Mouse (Mus musculus) hindbrain, embryonic 16.5 days (tissue): ENCODE results near the gene Rnf31. TPM values are rescaled to one million over a fixed set of nuclear protein-coding genes. Genes with fewer than 3 reads are reported as not detected.

Experiments
- ATAC-seq: fragments of 200-750 bp; cut with Nextera tagmentation; 2 replicates; pipeline ENCODE4 v1.8.0; 2017; ENCODE audit warnings: moderate TSS enrichment, moderate library complexity
- H3K27ac ChIP-seq: fragments of 300-500 bp; sonication (generic); 2 replicates; pipeline ENCODE4 v1.5.1; 2014; ENCODE audit warnings: low read depth, mild to moderate bottlenecking, control low read depth, low read length, moderate library complexity
- H3K27me3 ChIP-seq: fragments of 300-500 bp; sonication (generic); replicated peaks from 2 replicates; pipeline ENCODE4 v1.6.1; 2014; ENCODE audit warnings: low read length; ENCODE audit not compliant: control insufficient read depth, insufficient read depth
- H3K36me3 ChIP-seq: fragments of 300-500 bp; sonication (generic); 2 replicates; pipeline ENCODE4 v1.6.1; 2014; ENCODE audit warnings: mild to moderate bottlenecking, low read length, moderate library complexity, mixed read lengths; ENCODE audit not compliant: control insufficient read depth, insufficient read depth
- H3K4me1 ChIP-seq: fragments of 300-500 bp; sonication (generic); 2 replicates; pipeline ENCODE4 v1.6.1; 2014; ENCODE audit warnings: low read depth, low read length; ENCODE audit not compliant: control insufficient read depth, insufficient read depth
- H3K4me2 ChIP-seq: fragments of 300-500 bp; sonication (generic); 2 replicates; pipeline ENCODE4 v1.6.1; 2014; ENCODE audit warnings: mild to moderate bottlenecking, low read length, control low read depth, moderate library complexity
- H3K4me3 ChIP-seq: fragments of 300-500 bp; sonication (generic); 2 replicates; pipeline ENCODE4 v1.5.1; 2014; ENCODE audit warnings: mild to moderate bottlenecking, low read length, control low read depth, moderate library complexity
- H3K9ac ChIP-seq: fragments of 300-500 bp; sonication (generic); 2 replicates; pipeline ENCODE4 v1.6.1; 2014; ENCODE audit warnings: low read depth, mild to moderate bottlenecking, control low read depth, low read length, moderate library complexity
- H3K9me3 ChIP-seq: fragments of 300-500 bp; sonication (generic); 2 replicates; pipeline ENCODE4 v1.6.1; 2014; ENCODE audit warnings: mild to moderate bottlenecking, low read length, moderate library complexity; ENCODE audit not compliant: control insufficient read depth
- WGBS: fragments of 180-500 bp; shearing (Covaris S2); extraction: QIAGEN DNeasy Blood & Tissue Kit; methylation state at CpG from one replicate; pipeline ENCODE4 v1.1.7; 2014; 5-methylcytosine and 5-hydroxymethylcytosine counted together
- polyA plus RNA-seq: library from polyadenylated mRNA; unstranded; fragments of >200 nt; fragmentation: Nextera tagmentation; extraction: Ambion mirVana; gene quantifications from 2 replicates; pipeline ENCODE4 v1.2.1, GENCODE M21; 2015

Rnf31 gene
- polyA plus RNA-seq, 1 experiment from 2014 or later: 18.2 TPM

DNA sequence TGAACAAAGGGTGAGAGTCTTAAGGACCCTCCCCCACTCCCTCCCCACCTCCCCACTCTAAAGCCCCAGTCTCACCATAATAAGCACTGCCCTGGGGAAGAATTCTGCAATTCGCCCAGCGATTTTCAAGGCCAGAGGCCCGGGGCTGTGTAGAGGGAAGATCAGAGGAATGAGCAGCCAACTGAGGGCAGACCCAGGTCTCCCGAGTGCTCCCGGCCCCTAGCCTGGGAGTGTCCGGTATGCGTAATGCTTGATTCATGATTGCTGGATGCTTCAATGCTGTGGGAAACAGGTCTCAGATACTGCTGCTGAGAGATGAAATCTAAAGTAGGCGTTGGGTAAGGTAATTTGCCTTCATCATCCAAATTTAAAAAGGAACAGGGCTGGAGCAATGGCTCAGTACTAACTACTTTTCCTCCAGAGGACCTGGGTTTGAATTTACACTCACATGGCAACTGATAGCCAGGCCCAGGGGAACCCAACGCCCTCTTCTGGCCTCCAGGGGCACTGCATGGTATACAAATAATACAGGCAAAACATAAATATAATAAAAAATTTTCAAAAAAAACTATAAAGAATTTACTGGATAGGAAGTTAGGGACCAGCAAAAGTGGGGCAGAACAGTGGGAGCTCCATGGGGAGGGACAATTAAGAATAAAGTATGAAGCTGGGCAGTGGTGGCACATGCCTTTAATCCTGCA lies 9.4 kb upstream of the Rnf31 start:
- Histone ChIP-seq H3K4me2 (no peak overlapping the region), H3K4me3 (no peak overlapping the region), H3K27ac (no peak overlapping the region), H3K36me3 (peaks cover 9% of the 10 kb centered on the region), H3K4me1 (peaks cover 8% of the 10 kb centered on the region), H3K9ac (no peak overlapping the region), H3K27me3 (no peaks in the 10 kb centered on the region), H3K9me3 (no peaks in the 10 kb centered on the region)
- ATAC-seq: no peak
- WGBS: 78% methylated on average over 9 of the region's 9 CpGs

DNA sequence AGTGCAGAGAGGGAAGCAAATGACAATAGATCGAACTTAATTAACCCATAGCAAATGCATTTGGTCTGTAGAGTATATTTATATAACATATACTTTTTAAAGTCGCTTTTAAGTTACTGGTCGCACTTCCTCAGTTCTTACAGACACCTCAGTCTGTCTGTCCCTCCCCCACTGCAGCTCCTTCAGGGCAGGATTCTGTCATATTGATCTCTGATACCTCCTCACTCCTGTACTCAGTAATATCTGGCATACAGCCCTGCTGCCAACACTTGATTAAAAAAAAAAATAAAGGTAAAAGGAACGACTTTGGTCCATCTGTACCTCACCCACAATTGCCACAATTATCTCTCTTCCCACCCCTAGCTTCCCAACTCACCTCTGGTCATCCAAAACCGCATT lies 7.2 kb upstream of the Rnf31 start:
- peak overlapping the region; percentile 68 for H3K4me2 ChIP-seq
- WGBS: 34% methylated on average over 5 of the region's 5 CpGs
- peaks cover 3% of the 10 kb centered on the region; the same call in 1 of the 2 replicates for H3K4me1 ChIP-seq
- no peak for ATAC-seq
- no peak overlapping the region; the same call in 1 of the 2 replicates for H3K27ac ChIP-seq
- H3K36me3 ChIP-seq: peaks cover 9% of the 10 kb centered on the region
- H3K27me3 ChIP-seq: no peaks in the 10 kb centered on the region
- H3K4me3 ChIP-seq: peak overlapping the region; percentile 56
- no peaks in the 10 kb centered on the region for H3K9me3 ChIP-seq
- H3K9ac ChIP-seq: peak overlapping the region; percentile 75

DNA sequence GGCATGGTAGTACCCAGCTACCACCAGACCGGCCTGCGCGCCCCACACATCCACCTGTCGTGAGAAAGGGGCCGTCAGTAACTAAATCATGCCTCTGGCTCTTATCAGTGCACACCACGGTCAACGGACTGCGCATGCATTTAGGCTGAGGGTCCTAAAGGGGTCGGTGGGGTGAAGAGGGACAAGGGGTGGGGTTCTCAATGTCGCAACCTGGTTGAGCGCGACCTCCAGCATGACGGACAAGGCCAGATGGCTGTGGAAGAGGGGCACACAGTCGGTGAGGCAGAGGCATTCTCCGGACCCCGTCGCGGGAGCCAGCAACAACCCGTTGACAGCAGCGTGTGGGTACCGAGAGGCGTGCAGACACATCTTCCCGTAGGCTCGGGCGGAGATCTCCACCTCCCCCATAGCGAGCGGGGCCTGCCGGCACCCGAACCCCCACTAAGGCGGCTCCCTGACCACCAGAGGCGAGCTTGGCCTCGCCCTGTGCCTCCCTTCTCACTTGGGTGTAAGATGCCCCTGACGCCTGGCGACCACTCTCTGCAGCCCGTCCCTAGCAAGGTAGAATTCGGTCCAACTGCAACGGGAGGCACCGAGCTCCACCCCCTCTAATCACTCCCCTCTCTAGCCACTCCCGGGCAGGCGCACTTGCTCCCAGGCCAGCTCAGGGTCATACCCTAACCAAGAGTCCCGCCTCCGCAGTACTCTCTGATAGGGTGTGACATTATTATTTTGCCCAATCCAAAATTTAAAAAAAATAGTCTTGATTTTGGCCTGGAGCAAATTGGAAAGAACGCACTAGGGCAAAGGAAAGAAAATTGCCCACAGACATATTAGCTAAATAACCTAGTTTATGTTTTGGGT lies 6.6 kb upstream of the Rnf31 start, which contains the start of gene Emc9:
TSS of gene Emc9 (minus strand) at position 601 of the 864 bp plus-strand sequence.
- WGBS: 2% methylated on average over 37 of the region's 43 CpGs
- Histone ChIP-seq H3K27ac (peak within 1 kb of the TSS; percentile 70; the same call in 1 of the 2 replicates), H3K4me2 (peak within 1 kb of the TSS; percentile 68), H3K36me3 (peaks cover 9% of the 10 kb centered on the region), H3K9ac (peak within 1 kb of the TSS; percentile 75), H3K4me1 (peaks cover 6% of the 10 kb centered on the region), H3K4me3 (peak within 1 kb of the TSS; percentile 56), H3K9me3 (no peaks in the 10 kb centered on the region), H3K27me3 (no peaks in the 10 kb centered on the region)
- peak; percentile 83 for ATAC-seq

DNA sequence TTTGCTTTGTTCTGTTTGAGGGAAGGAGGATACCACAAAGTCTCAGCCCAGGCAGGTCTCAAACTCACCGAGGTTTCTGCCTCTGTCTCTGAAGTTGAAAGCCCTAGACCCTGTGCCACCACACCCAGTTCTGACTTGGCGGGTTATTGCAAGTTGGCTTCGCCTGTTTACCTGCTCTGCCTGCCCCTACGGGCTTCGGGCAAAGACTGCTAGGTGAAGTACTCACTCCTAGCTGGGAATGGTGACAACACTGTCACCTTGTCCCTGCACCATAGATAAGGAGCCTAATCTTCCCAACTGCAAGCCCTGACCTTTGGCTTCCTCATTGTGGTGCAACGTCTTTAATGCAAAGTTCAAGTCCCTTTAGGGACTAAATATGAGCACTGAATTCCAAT lies 5.9 kb upstream of the Rnf31 start:
- WGBS: 69% methylated on average over 6 of the region's 6 CpGs
- no peak overlapping the region for H3K9ac ChIP-seq

DNA sequence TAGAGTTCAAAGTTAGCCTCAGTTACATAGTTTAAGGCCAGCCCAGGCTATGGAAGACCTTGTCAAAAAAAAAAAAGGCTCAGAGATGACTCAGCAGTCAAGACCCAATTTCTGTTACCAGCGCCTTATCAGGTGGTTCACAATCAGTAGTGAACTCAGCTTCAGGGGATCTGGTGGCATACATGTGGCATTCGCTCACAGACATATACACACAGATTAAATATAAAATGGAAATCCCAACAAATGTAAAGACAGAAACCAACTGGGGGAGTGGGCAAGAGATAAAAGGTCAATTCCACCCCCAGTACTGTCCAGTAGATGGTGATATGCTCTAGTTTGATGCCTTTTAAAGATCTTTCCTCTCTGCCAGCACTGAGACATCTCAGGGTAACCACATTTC lies 5.4 kb upstream of the Rnf31 start:
- no peak overlapping the region for H3K4me3 ChIP-seq
- H3K36me3 ChIP-seq: peaks cover 4% of the 10 kb centered on the region
- H3K4me1 ChIP-seq: peaks cover 12% of the 10 kb centered on the region
- no peak for ATAC-seq
- no peak overlapping the region for H3K4me2 ChIP-seq
- no peaks in the 10 kb centered on the region for H3K27me3 ChIP-seq
- H3K27ac ChIP-seq: no peak overlapping the region
- H3K9me3 ChIP-seq: no peaks in the 10 kb centered on the region
- WGBS: 98% methylated on average over 2 of the region's 2 CpGs
- H3K9ac ChIP-seq: no peak overlapping the region

More for the DNA sequence above, 5.9 kb upstream of the Rnf31 start:
- Histone ChIP-seq H3K27me3 (no peaks in the 10 kb centered on the region), H3K4me3 (peak overlapping the region; percentile 56; the same call in 1 of the 2 replicates), H3K4me1 (peaks cover 12% of the 10 kb centered on the region), H3K9me3 (no peaks in the 10 kb centered on the region), H3K4me2 (peak overlapping the region; percentile 68), H3K27ac (no peak overlapping the region), H3K36me3 (peaks cover 8% of the 10 kb centered on the region)
- ATAC-seq: no peak

DNA sequence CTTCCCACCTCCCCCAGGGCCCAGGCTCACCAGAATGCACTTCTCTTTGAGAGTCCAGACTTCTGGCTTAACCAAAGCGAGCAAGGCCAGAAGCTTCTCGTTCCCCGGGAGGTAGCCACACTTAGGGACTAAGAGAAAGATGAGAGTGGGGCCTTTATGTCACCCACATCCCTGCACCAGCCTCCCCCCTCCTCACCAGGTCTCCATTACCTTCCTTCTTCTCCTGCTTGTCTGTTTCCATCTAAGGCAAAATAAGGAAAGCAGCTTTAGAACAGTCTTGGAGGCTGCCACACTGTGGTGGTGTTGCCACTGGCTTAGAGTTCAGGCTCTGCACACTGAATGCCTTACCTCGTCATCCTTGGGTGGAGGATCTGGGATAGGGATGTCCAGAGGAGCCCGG lies 2.2 kb upstream of the Rnf31 start:
- no peak overlapping the region for H3K9ac ChIP-seq
- peaks cover 29% of the 10 kb centered on the region for H3K4me1 ChIP-seq
- H3K4me2 ChIP-seq: no peak overlapping the region
- WGBS: 97% methylated on average over 5 of the region's 5 CpGs
- H3K27me3 ChIP-seq: no peaks in the 10 kb centered on the region
- H3K4me3 ChIP-seq: no peak overlapping the region
- peaks cover 2% of the 10 kb centered on the region; the same call in 1 of the 2 replicates for H3K36me3 ChIP-seq
- H3K9me3 ChIP-seq: no peaks in the 10 kb centered on the region
- H3K27ac ChIP-seq: no peak overlapping the region
- ATAC-seq: no peak

DNA sequence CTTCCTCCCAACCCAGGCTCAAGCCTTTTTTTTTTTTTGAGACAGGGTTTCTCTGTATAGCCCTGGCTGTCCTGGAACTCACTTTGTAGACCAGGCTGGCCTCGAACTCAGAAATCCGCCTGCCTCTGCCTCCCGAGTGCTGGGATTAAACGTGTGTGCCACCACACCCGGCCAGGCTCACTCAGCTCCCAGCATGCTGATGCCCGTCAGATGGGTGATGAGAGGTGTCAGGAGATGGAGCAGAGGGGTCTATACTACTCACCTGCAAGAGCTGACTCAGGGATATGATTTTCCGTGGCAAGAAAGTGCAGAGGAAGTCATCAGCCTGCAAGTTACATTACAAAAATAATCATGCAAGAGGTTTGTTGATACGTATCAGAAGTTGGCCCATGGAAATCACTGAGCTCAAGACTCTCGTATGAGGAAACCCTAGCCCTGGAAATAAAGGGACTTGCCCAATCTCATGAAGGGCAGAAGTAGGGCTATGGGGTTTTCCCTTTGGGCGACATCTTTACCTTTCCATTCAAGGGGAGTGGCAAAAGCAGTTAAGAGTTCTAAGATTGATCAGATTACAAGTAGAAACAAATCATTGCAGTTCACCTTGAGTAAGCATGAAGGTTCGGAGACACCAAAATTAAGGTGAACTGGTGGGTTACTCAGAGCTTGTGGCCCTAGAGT lies 1.6 kb upstream of the Rnf31 start:
- 92% methylated on average over 11 of the region's 11 CpGs for WGBS
- Histone ChIP-seq H3K4me2 (peak overlapping the region; percentile 83), H3K27me3 (no peaks in the 10 kb centered on the region), H3K4me3 (peak overlapping the region; percentile 56), H3K9me3 (no peaks in the 10 kb centered on the region), H3K9ac (peak overlapping the region; percentile 69; the same call in 1 of the 2 replicates), H3K4me1 (peaks cover 29% of the 10 kb centered on the region), H3K27ac (peak overlapping the region; percentile 94), H3K36me3 (peaks cover 5% of the 10 kb centered on the region)
- no peak for ATAC-seq

DNA sequence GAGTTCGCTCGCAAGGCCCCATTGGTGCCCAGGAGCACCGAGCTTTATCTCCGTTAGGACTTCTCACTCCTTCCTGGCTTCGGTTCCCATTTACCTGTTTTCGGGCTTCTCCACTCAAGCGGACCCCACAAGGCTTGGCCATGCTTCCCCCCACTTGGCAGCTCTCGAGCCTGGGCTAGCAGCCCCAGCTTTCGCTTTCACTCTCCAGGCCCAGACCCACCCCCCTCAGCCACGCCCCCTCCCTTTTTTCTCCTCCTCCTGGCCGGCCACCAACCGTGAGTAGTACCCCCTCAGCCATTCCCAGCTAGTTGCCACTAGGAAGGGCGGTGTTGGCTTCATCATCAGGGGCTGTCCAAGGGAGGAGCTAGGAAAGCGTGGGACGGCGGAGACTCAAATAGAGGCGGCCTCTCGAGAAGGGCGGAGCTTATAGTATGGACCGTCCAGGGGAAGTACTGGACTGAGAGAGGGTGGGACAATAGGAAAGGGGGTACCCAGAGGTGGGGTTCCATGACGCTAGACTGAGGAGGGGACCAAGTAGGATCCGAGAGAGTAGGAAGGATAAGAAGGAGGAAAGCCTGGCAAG lies 669 bp upstream of the Rnf31 start, which contains the start of gene Psme2:
TSS of gene Psme2 (minus strand) at position 366 of the 583 bp plus-strand sequence.
- H3K4me2 ChIP-seq: peak within 1 kb of the TSS; percentile 83
- peak; percentile 96 for ATAC-seq
- no peaks in the 10 kb centered on the region for H3K9me3 ChIP-seq
- H3K9ac ChIP-seq: peak within 1 kb of the TSS; percentile 69
- peak within 1 kb of the TSS; percentile 94 for H3K27ac ChIP-seq
- peaks cover 26% of the 10 kb centered on the region for H3K4me1 ChIP-seq
- peak within 1 kb of the TSS; percentile 56 for H3K4me3 ChIP-seq
- no peaks in the 10 kb centered on the region for H3K27me3 ChIP-seq
- peaks cover 12% of the 10 kb centered on the region for H3K36me3 ChIP-seq
- 0% methylated on average over 22 of the region's 22 CpGs for WGBS
